Mouse (Mus musculus) megakaryocyte, embryonic 14.5 days (primary cell): Measurements from ENCODE around the gene Metap2.

ENCODE experiments used
- FLI1 ChIP-seq: IDR thresholded peaks from 2 replicates; pipeline ENCODE4 v1.6.1; 2012; ENCODE audit warnings: low read length, inconsistent platforms, mixed read lengths
- GATA1 ChIP-seq: IDR thresholded peaks from 3 replicates; pipeline ENCODE4 v1.6.1; 2012; ENCODE audit warnings: mixed read lengths, low read length, inconsistent platforms, borderline replicate concordance

- no peak for TF ChIP-seq GATA1
- TF ChIP-seq FLI1, result no peak
Observed at GRCm38 (mm10) chr10:93931431-93931830, 34.5 kb upstream of the Metap2 start.
